Mouse (Mus musculus): Measurements from ENCODE around the gene Clybl. TPM values are rescaled to one million over a fixed set of nuclear protein-coding genes. Genes with fewer than 3 reads are reported as not detected.

Clybl gene
- polyA plus RNA-seq, 1 experiment from 2014 or later, result 30.6 TPM

DNA sequence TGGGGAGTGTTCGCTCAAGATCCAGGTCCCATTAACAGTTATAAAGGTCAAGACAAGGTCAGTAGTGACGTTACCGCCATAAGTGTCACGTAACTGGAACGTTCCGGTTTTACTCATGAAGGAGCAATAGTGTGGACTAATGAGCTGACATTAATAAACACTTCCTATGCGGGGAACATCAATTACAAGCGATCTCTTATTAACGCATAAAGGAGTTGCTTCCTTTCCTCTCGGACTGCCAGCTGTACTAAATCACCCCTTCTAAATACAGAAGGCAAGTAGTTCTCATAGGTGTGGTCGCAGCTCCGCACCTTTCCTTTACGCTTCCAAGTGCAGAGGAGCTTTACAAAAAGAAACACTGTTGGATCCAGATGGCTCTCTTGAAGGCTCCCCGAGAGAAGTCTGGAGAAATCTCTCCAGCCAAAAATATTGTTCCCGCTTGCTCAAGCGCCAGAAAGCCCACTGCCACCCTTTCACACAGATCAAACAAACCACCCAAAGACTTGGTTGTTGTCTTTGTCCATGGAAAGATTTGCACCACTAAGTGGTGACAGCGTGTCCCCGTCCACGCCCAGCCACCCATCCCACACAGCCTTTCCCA, 207.0 kb downstream of the Clybl start:
- H3K9me3 ChIP-seq (ENCODE audit: control insufficient read depth, low read length), result no peaks in the 10 kb centered on the region
- H3K4me1 ChIP-seq (replicated peaks; ENCODE audit: control insufficient read depth, insufficient read depth, low read length), result 0 out of 2 replicates have a peak, but pooled peaks cover 3% of the 10 kb centered on the region
- no peaks in the 10 kb centered on the region for H3K36me3 ChIP-seq (ENCODE audit: control insufficient read depth, insufficient read depth, low read length)
- no peak overlapping the region for H3K4me2 ChIP-seq (replicated peaks; ENCODE audit: low read depth, low read length)
- WGBS, result 73% methylated on average over 19 of the region's 19 CpGs
- DNase-seq (ENCODE audit: low spot score) (no peak), ATAC-seq (ENCODE audit: low FRiP score) (no peak)
- H3K27ac ChIP-seq (ENCODE audit: low read depth, low read length), result no peak overlapping the region
- H3K9ac ChIP-seq (ENCODE audit: low read depth, low read length), result no peak overlapping the region
- no peaks in the 10 kb centered on the region for H3K27me3 ChIP-seq (ENCODE audit: control insufficient read depth, insufficient read depth, low read length)
- no peak overlapping the region for H3K4me3 ChIP-seq (ENCODE audit: low read depth, low read length)

DNA sequence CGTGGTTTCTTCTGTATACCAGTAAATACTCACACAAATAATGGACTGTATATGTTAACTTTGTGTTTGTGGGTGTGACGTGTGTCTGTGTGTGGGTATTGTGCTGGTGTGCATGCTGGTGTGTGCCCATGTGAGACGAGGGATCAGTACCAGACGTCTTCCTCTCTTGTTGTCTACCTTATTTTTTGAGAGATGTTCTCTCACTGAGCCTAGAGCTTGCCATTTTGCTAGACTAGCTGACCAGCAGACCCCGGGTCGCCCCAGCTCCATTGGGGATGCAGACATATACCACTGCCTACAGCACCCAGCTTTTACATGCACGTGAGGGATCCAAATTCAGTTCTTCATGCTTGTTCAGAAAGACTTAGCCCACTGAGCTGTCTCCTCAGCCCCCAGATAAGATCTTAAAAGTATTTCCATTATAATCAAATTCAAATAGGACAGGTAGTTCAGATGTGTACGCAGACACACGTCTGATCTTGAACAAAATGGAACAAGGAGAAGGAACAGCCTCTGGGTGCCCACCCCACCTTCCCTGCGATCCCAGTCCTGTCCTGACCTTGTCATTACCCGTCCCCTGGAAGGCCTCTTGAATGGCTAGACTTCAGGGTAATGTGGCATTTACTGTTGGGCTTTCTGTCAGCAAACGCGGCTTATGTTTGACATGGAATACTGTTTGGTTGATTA, 208.3 kb downstream of the Clybl start:
- WGBS, result 87% methylated on average over 13 of the region's 13 CpGs
- no peak overlapping the region for H3K9ac ChIP-seq (ENCODE audit: low read depth, low read length)
- no peak overlapping the region for H3K27ac ChIP-seq (ENCODE audit: low read depth, low read length)
- H3K4me2 ChIP-seq (replicated peaks; ENCODE audit: low read depth, low read length), result no peak overlapping the region
- ATAC-seq (ENCODE audit: low FRiP score), result no peak
- H3K9me3 ChIP-seq (ENCODE audit: control insufficient read depth, low read length), result no peaks in the 10 kb centered on the region
- no peak overlapping the region for H3K4me3 ChIP-seq (ENCODE audit: low read depth, low read length)
- H3K36me3 ChIP-seq (ENCODE audit: control insufficient read depth, insufficient read depth, low read length), result no peaks in the 10 kb centered on the region
- no peak for DNase-seq (ENCODE audit: low spot score)
- H3K4me1 ChIP-seq (replicated peaks; ENCODE audit: control insufficient read depth, insufficient read depth, low read length), result 0 out of 2 replicates have a peak, but pooled peaks cover 3% of the 10 kb centered on the region
- H3K27me3 ChIP-seq (ENCODE audit: control insufficient read depth, insufficient read depth, low read length), result no peaks in the 10 kb centered on the region

DNA sequence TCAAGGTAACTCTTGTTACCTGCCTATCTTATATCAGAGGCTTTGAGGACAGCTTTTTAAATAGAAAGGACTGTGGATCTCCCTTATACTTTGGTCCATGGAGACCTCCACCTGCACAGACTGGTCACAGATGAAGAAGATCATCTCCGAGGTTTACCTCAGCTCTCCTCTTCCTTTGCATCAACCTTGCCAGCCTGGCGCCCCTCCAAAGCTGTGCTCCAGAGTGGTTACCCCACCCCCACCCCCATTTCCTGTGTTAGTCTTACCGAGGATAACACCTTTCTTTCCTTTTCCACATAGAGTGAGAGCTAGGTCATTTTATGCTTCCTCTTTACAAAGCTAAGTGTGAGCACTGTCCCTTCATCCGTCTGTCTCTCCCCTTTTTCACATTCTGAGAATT, 209.4 kb downstream of the Clybl start:
- no peak overlapping the region for H3K9ac ChIP-seq (ENCODE audit: low read depth, low read length)
- H3K9me3 ChIP-seq (ENCODE audit: control insufficient read depth, low read length), result no peaks in the 10 kb centered on the region
- H3K4me2 ChIP-seq (replicated peaks; ENCODE audit: low read depth, low read length), result no peak overlapping the region
- DNase-seq (ENCODE audit: low spot score) (no peak), ATAC-seq (ENCODE audit: low FRiP score) (no peak)
- 66% methylated on average over 4 of the region's 4 CpGs for WGBS
- H3K27ac ChIP-seq (ENCODE audit: low read depth, low read length), result no peak overlapping the region
- no peaks in the 10 kb centered on the region for H3K36me3 ChIP-seq (ENCODE audit: control insufficient read depth, insufficient read depth, low read length)
- 0 out of 2 replicates have a peak, but pooled peaks cover 3% of the 10 kb centered on the region for H3K4me1 ChIP-seq (replicated peaks; ENCODE audit: control insufficient read depth, insufficient read depth, low read length)
- H3K4me3 ChIP-seq (ENCODE audit: low read depth, low read length), result no peak overlapping the region
- no peaks in the 10 kb centered on the region for H3K27me3 ChIP-seq (ENCODE audit: control insufficient read depth, insufficient read depth, low read length)

DNA sequence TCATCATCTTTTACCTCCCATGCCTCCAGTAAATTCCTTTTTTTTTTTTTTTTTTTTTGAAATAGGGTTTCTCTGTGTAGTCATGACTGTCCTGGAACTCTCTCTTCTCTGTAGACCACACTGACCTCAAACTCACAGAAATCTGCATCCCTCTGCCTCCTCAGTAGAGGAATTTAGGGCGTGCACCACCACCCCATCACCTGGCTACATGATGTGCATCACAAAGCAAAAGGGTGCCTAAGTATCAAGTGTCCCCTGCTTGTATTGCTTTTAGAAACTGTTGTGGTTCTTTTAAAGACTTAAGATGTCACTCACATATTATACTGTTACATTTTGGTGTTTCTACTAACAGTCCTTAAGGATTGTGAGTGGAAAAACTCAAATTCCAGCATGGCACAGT, 211.6 kb downstream of the Clybl start:
- Histone ChIP-seq H3K27me3 (ENCODE audit: control insufficient read depth, insufficient read depth, low read length) (no peaks in the 10 kb centered on the region), H3K9ac (ENCODE audit: low read depth, low read length) (no peak overlapping the region), H3K36me3 (ENCODE audit: control insufficient read depth, insufficient read depth, low read length) (no peaks in the 10 kb centered on the region), H3K4me3 (ENCODE audit: low read depth, low read length) (no peak overlapping the region), H3K4me1 (replicated peaks; ENCODE audit: control insufficient read depth, insufficient read depth, low read length) (0 out of 2 replicates have a peak, but pooled peaks cover 3% of the 10 kb centered on the region), H3K4me2 (replicated peaks; ENCODE audit: low read depth, low read length) (no peak overlapping the region), H3K27ac (ENCODE audit: low read depth, low read length) (no peak overlapping the region), H3K9me3 (ENCODE audit: control insufficient read depth, low read length) (no peaks in the 10 kb centered on the region)
- ATAC-seq (ENCODE audit: low FRiP score) (no peak), DNase-seq (ENCODE audit: low spot score) (no peak)
- WGBS, result 68% methylated on average over 1 of the region's 1 CpGs

DNA sequence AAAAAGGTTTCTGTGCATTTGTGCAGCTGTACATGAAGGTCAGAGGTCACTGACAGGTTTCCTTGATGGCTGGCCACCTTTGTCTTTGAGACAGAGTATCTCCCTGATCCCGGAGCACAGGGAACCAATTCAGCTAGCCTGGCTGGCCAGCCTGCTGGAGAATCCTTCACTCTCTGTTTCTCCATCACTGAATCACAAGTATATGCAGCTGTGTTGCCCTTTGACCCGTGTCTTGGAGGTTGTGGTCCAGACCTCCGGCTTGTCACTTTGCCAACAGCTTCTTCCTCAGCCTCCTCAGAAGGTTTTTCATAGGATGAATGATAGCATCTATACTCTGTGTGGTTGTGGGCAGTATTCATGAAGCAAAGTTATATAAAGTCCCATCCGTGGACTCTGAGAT, 217.2 kb downstream of the Clybl start:
- no peak overlapping the region for H3K4me3 ChIP-seq (ENCODE audit: low read depth, low read length)
- ATAC-seq (ENCODE audit: low FRiP score), result no peak
- H3K27me3 ChIP-seq (ENCODE audit: control insufficient read depth, insufficient read depth, low read length), result peaks cover under 1% of the 10 kb centered on the region; the same call in 1 of the 2 replicates
- no peak overlapping the region for H3K9ac ChIP-seq (ENCODE audit: low read depth, low read length)
- 49% methylated on average over 4 of the region's 4 CpGs for WGBS
- no peak overlapping the region for H3K27ac ChIP-seq (ENCODE audit: low read depth, low read length)
- DNase-seq (ENCODE audit: low spot score), result no peak
- H3K4me1 ChIP-seq (replicated peaks; ENCODE audit: control insufficient read depth, insufficient read depth, low read length), result no peaks in the 10 kb centered on the region; the same call in 1 of the 2 replicates
- no peak overlapping the region for H3K4me2 ChIP-seq (replicated peaks; ENCODE audit: low read depth, low read length)
- no peaks in the 10 kb centered on the region for H3K36me3 ChIP-seq (ENCODE audit: control insufficient read depth, insufficient read depth, low read length)
- H3K9me3 ChIP-seq (ENCODE audit: control insufficient read depth, low read length), result no peaks in the 10 kb centered on the region

DNA sequence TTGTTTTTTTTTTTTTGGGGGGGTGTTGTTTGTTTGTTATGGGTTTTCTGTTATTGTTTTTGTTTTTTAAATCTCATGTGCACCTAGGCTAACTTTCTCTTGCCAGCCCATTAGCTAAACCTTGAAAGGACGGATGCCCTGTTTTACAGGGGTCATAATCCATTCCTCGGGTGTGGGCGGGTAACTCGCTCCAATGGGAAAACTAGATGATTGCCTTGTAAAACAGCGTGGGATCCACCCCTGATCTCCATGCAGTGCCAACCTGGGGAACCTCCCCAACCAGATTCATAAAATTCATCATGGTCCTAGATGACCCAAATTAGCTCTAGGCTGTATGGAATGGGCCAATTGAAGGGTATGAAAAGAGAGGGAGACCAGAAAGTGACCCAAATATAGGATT, 218.4 kb downstream of the Clybl start:
- ATAC-seq (ENCODE audit: low FRiP score) (no peak), DNase-seq (ENCODE audit: low spot score) (no peak)
- no peak overlapping the region for H3K27ac ChIP-seq (ENCODE audit: low read depth, low read length)
- no peaks in the 10 kb centered on the region for H3K36me3 ChIP-seq (ENCODE audit: control insufficient read depth, insufficient read depth, low read length)
- no peak overlapping the region for H3K9ac ChIP-seq (ENCODE audit: low read depth, low read length)
- H3K9me3 ChIP-seq (ENCODE audit: control insufficient read depth, low read length), result no peaks in the 10 kb centered on the region
- H3K27me3 ChIP-seq (ENCODE audit: control insufficient read depth, insufficient read depth, low read length), result peaks cover 8% of the 10 kb centered on the region
- 80% methylated on average over 5 of the region's 5 CpGs for WGBS
- peaks cover 2% of the 10 kb centered on the region; the same call in 1 of the 2 replicates for H3K4me1 ChIP-seq (replicated peaks; ENCODE audit: control insufficient read depth, insufficient read depth, low read length)
- H3K4me2 ChIP-seq (replicated peaks; ENCODE audit: low read depth, low read length), result no peak overlapping the region
- H3K4me3 ChIP-seq (ENCODE audit: low read depth, low read length), result no peak overlapping the region

DNA sequence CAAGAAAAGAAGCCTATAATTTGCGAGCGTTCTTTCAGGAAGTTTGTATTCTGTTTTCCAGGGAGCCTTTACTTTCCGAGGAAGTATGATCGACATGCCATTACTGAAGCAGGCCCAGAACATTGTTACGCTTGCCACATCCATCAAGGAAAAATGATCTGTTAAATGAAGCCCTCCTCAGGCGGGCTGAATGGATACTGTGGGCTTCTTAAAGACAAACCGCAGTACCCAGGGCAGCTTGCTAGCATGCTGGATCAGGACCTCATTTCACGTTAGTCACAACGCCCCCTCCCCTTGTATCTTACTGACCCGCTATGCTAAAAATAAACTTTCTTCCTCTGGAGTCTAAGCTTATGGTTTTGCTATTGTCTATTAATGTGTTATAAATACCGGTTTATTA, 220.4 kb downstream of the Clybl start:
- ATAC-seq (ENCODE audit: low FRiP score) (no peak), DNase-seq (ENCODE audit: low spot score) (peak; percentile 47)
- 33% methylated on average over 11 of the region's 11 CpGs for WGBS
- Histone ChIP-seq H3K9me3 (ENCODE audit: control insufficient read depth, low read length) (no peaks in the 10 kb centered on the region), H3K36me3 (ENCODE audit: control insufficient read depth, insufficient read depth, low read length) (no peaks in the 10 kb centered on the region), H3K4me3 (ENCODE audit: low read depth, low read length) (no peak overlapping the region), H3K27ac (ENCODE audit: low read depth, low read length) (0 out of 2 replicates have a peak overlapping the region, but pooled peaks have one; percentile 19), H3K4me2 (replicated peaks; ENCODE audit: low read depth, low read length) (no peak overlapping the region), H3K9ac (ENCODE audit: low read depth, low read length) (no peak overlapping the region), H3K4me1 (replicated peaks; ENCODE audit: control insufficient read depth, insufficient read depth, low read length) (peaks cover 6% of the 10 kb centered on the region), H3K27me3 (ENCODE audit: control insufficient read depth, insufficient read depth, low read length) (peaks cover 23% of the 10 kb centered on the region)

DNA sequence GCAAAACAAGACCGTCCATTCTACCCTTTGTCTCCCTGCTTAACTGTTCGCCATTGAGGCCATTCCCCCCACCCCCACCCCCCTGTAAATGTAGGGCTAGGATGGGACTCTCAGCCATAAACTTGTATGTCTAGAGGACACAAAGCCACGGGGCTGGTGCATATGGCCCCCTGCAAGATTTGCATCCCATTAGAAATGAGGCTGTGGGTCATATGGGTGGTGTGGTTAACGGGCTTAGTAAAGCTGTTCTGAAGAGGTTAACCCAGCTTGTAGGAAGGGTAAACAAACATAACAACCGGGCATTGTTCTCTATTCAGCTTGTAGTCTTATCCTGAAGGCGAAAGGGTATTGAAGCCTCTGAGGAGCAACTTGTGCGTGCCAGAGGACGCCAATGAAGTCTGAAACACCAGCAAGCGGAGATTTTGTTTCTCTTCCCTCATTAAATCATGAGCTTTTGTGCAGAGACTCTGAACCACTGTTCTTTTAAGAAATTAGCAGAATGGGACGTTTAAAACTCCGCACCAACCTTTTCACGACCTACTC, 221.3 kb downstream of the Clybl start:
- DNase-seq (ENCODE audit: low spot score), result peak; percentile 45
- Histone ChIP-seq H3K27ac (ENCODE audit: low read depth, low read length) (peak overlapping the region; percentile 17; the same call in 1 of the 2 replicates), H3K36me3 (ENCODE audit: control insufficient read depth, insufficient read depth, low read length) (no peaks in the 10 kb centered on the region), H3K9ac (ENCODE audit: low read depth, low read length) (no peak overlapping the region), H3K4me1 (replicated peaks; ENCODE audit: control insufficient read depth, insufficient read depth, low read length) (peaks cover 7% of the 10 kb centered on the region), H3K4me3 (ENCODE audit: low read depth, low read length) (no peak overlapping the region), H3K4me2 (replicated peaks; ENCODE audit: low read depth, low read length) (no peak overlapping the region), H3K27me3 (ENCODE audit: control insufficient read depth, insufficient read depth, low read length) (peaks cover 28% of the 10 kb centered on the region), H3K9me3 (ENCODE audit: control insufficient read depth, low read length) (no peaks in the 10 kb centered on the region)
- WGBS, result 21% methylated on average over 12 of the region's 12 CpGs
- ATAC-seq (ENCODE audit: low FRiP score), result peak; percentile 12; the same call in 1 of the 2 replicates
